Mouse (Mus musculus) midbrain, embryonic 11.5 days (tissue): ENCODE data around the gene Bub1b. TPM values are rescaled to one million over a fixed set of nuclear protein-coding genes. Genes with fewer than 3 reads are reported as not detected.

ENCODE experiments used
- ATAC-seq: fragments of 200-750 bp; cut with Nextera tagmentation; 2 replicates; pipeline ENCODE4 v1.8.0; 2017; ENCODE audit warnings: moderate TSS enrichment, moderate library complexity; ENCODE audit not compliant: low FRiP score
- DNase-seq: peaks from one replicate; pipeline ENCODE4 v3.0.0; 2015; ENCODE audit warnings: low spot score; ENCODE audit errors: missing footprints
- H3K27ac ChIP-seq: fragments of 300-500 bp; sonication (generic); 2 replicates; pipeline ENCODE4 v1.5.1; 2014; ENCODE audit warnings: low read depth, low read length
- H3K27me3 ChIP-seq: fragments of 300-500 bp; sonication (generic); 2 replicates; pipeline ENCODE4 v1.6.1; 2014; ENCODE audit warnings: mild to moderate bottlenecking, low read length, moderate library complexity, mixed read lengths; ENCODE audit not compliant: control insufficient read depth, insufficient read depth
- H3K36me3 ChIP-seq: fragments of 300-500 bp; sonication (generic); 2 replicates; pipeline ENCODE4 v1.6.1; 2014; ENCODE audit warnings: mild to moderate bottlenecking, low read length, moderate library complexity, mixed read lengths; ENCODE audit not compliant: control insufficient read depth, insufficient read depth
- H3K4me1 ChIP-seq: fragments of 300-500 bp; sonication (generic); 2 replicates; pipeline ENCODE4 v1.6.1; 2014; ENCODE audit warnings: low read length; ENCODE audit not compliant: control insufficient read depth, insufficient read depth
- H3K4me2 ChIP-seq: fragments of 300-500 bp; sonication (generic); 2 replicates; pipeline ENCODE4 v1.6.1; 2014; ENCODE audit warnings: mild to moderate bottlenecking, moderate library complexity
- H3K4me3 ChIP-seq: fragments of 300-500 bp; sonication (generic); 2 replicates; pipeline ENCODE4 v1.5.1; 2014; ENCODE audit warnings: low read depth, low read length
- H3K9ac ChIP-seq: fragments of 300-500 bp; sonication (generic); 2 replicates; pipeline ENCODE4 v1.6.1; 2014; ENCODE audit warnings: low read length
- H3K9me3 ChIP-seq: fragments of 300-500 bp; sonication (generic); 2 replicates; pipeline ENCODE4 v1.6.1; 2016; ENCODE audit warnings: low read length; ENCODE audit not compliant: control insufficient read depth
- WGBS: fragments of 180-500 bp; shearing (Covaris S2); extraction: QIAGEN DNeasy Blood & Tissue Kit; methylation state at CpG from one replicate; pipeline ENCODE4 v1.1.7; 2014; 5-methylcytosine and 5-hydroxymethylcytosine counted together
- polyA plus RNA-seq: library from polyadenylated mRNA; unstranded; fragments of >200 nt; fragmentation: Nextera tagmentation; extraction: Ambion mirVana; gene quantifications from 2 replicates; pipeline ENCODE4 v1.2.1, GENCODE M21; 2014

Gene Bub1b
- polyA plus RNA-seq, 1 experiment from 2014 or later: 115 TPM

GRCm38 (mm10) chr2:118680926-118681325 is 82.9 kb downstream of the Bub1b start:
- Histone ChIP-seq H3K36me3 (no peaks in the 10 kb centered on the region), H3K4me3 (no peak overlapping the region), H3K27me3 (peaks cover 34% of the 10 kb centered on the region), H3K9me3 (no peaks in the 10 kb centered on the region), H3K4me2 (no peak overlapping the region), H3K27ac (no peak overlapping the region), H3K9ac (no peak overlapping the region), H3K4me1 (peaks cover 11% of the 10 kb centered on the region)
- 92% methylated on average over 6 of the region's 6 CpGs for WGBS
- ATAC-seq (no peak), DNase-seq (no peak)

GRCm38 (mm10) chr2:118682544-118683260 is 84.7 kb downstream of the Bub1b start:
- Histone ChIP-seq H3K36me3 (no peaks in the 10 kb centered on the region), H3K4me2 (no peak overlapping the region), H3K9me3 (no peaks in the 10 kb centered on the region), H3K4me1 (no peaks in the 10 kb centered on the region; the same call in 1 of the 2 replicates), H3K27me3 (peaks cover 16% of the 10 kb centered on the region), H3K4me3 (no peak overlapping the region), H3K27ac (no peak overlapping the region), H3K9ac (no peak overlapping the region)
- 67% methylated on average over 8 of the region's 8 CpGs for WGBS
- DNase-seq (no peak), ATAC-seq (no peak)

GRCm38 (mm10) chr2:118685088-118685487 is 87.1 kb downstream of the Bub1b start:
- 94% methylated on average over 4 of the region's 4 CpGs for WGBS
- no peak for DNase-seq

GRCm38 (mm10) chr2:118686693-118687092 is 88.7 kb downstream of the Bub1b start:
- Histone ChIP-seq H3K27ac (no peak overlapping the region), H3K4me2 (no peak overlapping the region), H3K36me3 (no peaks in the 10 kb centered on the region), H3K9ac (no peak overlapping the region), H3K27me3 (no peaks in the 10 kb centered on the region), H3K4me3 (no peak overlapping the region), H3K4me1 (no peaks in the 10 kb centered on the region), H3K9me3 (no peaks in the 10 kb centered on the region)
- no peak for ATAC-seq
- no peak for DNase-seq
- 84% methylated on average over 8 of the region's 8 CpGs for WGBS

More at GRCm38 (mm10) chr2:118685088-118685487, 87.1 kb downstream of the Bub1b start:
- Histone ChIP-seq H3K27me3 (no peaks in the 10 kb centered on the region), H3K9me3 (no peaks in the 10 kb centered on the region), H3K27ac (no peak overlapping the region), H3K4me1 (no peaks in the 10 kb centered on the region), H3K9ac (no peak overlapping the region), H3K4me2 (no peak overlapping the region), H3K4me3 (no peak overlapping the region), H3K36me3 (no peaks in the 10 kb centered on the region)
- ATAC-seq: no peak

- Histone ChIP-seq H3K9me3 (no peaks in the 10 kb centered on the region), H3K4me1 (no peaks in the 10 kb centered on the region), H3K4me3 (no peak overlapping the region), H3K27ac (no peak overlapping the region), H3K9ac (no peak overlapping the region), H3K36me3 (no peaks in the 10 kb centered on the region), H3K27me3 (no peaks in the 10 kb centered on the region), H3K4me2 (no peak overlapping the region)
- DNase-seq (no peak), ATAC-seq (no peak)
- WGBS: 91% methylated on average over 3 of the region's 3 CpGs
Observed at GRCm38 (mm10) chr2:118687791-118688190, 89.8 kb downstream of the Bub1b start.

- H3K9ac ChIP-seq: no peak overlapping the region
- no peaks in the 10 kb centered on the region for H3K27me3 ChIP-seq
- 73% methylated on average over 10 of the region's 10 CpGs for WGBS
- H3K4me1 ChIP-seq: no peaks in the 10 kb centered on the region
- no peaks in the 10 kb centered on the region for H3K9me3 ChIP-seq
- DNase-seq (no peak), ATAC-seq (no peak)
- no peaks in the 10 kb centered on the region for H3K36me3 ChIP-seq
- no peak overlapping the region for H3K27ac ChIP-seq
- H3K4me2 ChIP-seq: no peak overlapping the region
- no peak overlapping the region for H3K4me3 ChIP-seq
Observed at GRCm38 (mm10) chr2:118689875-118690274, 91.9 kb downstream of the Bub1b start.

Other genes starting within 250 kb of the Bub1b start
- 0.25 TPM in 2 replicates for gene Gpr176, start 224.8 kb upstream of the Bub1b start, polyA plus RNA-seq
- gene Eif2ak4, start 209.6 kb upstream of the Bub1b start, polyA plus RNA-seq: 11.6 and 11.8 TPM in 2 replicates
- gene Srp14, start 118.5 kb upstream of the Bub1b start, polyA plus RNA-seq: 281 and 293 TPM in 2 replicates
- 1.8 and 2.8 TPM in 2 replicates for gene Bmf, start 48.5 kb upstream of the Bub1b start, polyA plus RNA-seq
- gene Pak6, start 65.1 kb downstream of the Bub1b start, polyA plus RNA-seq: 1.2 and 1.4 TPM in 2 replicates
- gene Ankrd63, start 105.8 kb downstream of the Bub1b start, polyA plus RNA-seq: not detected in 2 replicates
- gene Plcb2, start 130.2 kb downstream of the Bub1b start, polyA plus RNA-seq: 0.20 and 0.33 TPM in 2 replicates
- 36.0 and 39.9 TPM in 2 replicates for gene Inafm2, start 147.5 kb downstream of the Bub1b start, polyA plus RNA-seq
- gene Ccdc9b, start 164.4 kb downstream of the Bub1b start, polyA plus RNA-seq: 0.86 and 0.92 TPM in 2 replicates
- not detected in 2 replicates for gene Phgr1, start 174.6 kb downstream of the Bub1b start, polyA plus RNA-seq
- 7.8 and 8.0 TPM in 2 replicates for gene Disp2, start 181.5 kb downstream of the Bub1b start, polyA plus RNA-seq
- 201 and 203 TPM in 2 replicates for gene Knstrn, start 215.8 kb downstream of the Bub1b start, polyA plus RNA-seq